Mouse (Mus musculus): Measurements from ENCODE around the gene Fxr2.

- TF ChIP-seq CTCF (IDR thresholded peaks at IDR 0.05; ENCODE audit: low read depth, low read length) (no peak), POLR2A (IDR thresholded peaks at IDR 0.05; ENCODE audit: extremely low read depth, insufficient read depth, low read length) (no peak)
Observed at GRCm38 (mm10) chr11:69682209-69682839, 49.5 kb downstream of the Fxr2 start.
